Mouse (Mus musculus): ENCODE results near the gene Avpr2.

DNA sequence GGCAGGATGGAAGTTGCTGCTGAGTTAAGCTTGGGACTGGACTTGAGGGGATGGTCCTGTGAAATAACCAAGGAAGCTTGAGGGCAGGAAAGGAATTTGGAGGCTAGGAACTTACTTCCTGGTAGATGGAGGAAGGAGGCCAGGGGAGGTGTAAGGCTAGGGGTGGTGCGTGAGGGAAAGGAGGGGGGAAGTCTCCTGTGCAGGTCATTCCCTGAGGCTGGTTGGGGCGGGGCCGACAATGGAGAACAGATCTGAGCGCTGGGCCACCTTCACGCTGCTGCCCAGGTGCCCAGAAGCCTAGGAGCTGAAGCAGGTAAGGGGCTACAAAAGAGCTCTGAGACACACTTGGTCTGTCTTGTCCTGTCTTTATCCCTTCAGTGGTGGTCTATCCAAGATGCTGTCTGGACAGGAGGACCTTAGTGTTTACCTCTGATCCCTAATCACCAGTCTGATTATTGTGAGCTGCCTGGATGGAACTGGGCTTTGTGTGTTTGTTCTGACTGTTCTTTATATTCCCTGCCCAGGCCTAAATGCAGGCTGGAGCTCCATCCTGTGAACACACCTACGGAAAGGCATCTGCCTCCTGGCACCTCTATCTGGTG, at the start of gene Avpr2:
- TF ChIP-seq CTCF (IDR thresholded peaks at IDR 0.05; ENCODE audit: borderline replicate concordance, extremely low read depth, insufficient read depth, insufficient read length) (no peak), POLR2A (IDR thresholded peaks at IDR 0.05; ENCODE audit: borderline replicate concordance, extremely low read depth, insufficient read depth, insufficient read length, poor library complexity, severe bottlenecking) (no peak)

All from brain, embryonic 14.5 days (tissue).